Mouse (Mus musculus) MEL-GATA-1-ER (cell line): ENCODE measurements at regions not wholly inside any gene's neighbourhood (a gene's known extent, or its start where the extent isn't known, plus 50 kb on each side); places are given as distances from the start of the nearest gene placed in this dataset.

Experiments used
- DNase-seq: peaks from one replicate; pipeline ENCODE4 v3.0.0-alpha.2; 2012; ENCODE audit warnings: low read depth; ENCODE audit errors: extremely low read depth

GRCm38 (mm10) chr4:152862818-152863614 is 385.3 kb upstream of the Kcnab2 start:
- no peak for DNase-seq

GRCm38 (mm10) chr4:152859161-152859560 is 381.5 kb upstream of the Kcnab2 start:
- DNase-seq = no peak

DNA sequence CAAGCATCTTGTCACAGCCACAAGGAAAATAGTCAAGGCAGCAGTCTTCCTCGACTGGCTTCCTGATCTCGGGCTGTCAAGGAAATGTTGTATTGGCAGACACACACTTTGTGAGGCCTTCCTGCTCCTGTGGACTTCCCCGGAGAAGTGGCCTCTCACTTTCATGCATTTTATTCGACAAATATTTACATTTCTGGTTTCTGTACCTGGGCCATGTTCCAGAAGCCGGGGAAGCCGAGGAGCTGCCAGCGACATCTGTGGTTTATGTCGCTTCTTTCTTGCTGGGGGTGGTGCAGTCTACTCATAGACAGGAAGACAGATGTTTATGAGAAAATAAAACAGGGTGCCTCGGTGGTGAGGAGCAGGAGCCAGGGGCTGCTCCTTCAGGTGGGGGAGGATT is 372.5 kb upstream of the Kcnab2 start:
- DNase-seq = no peak

GRCm38 (mm10) chr4:152836080-152836479 is 358.4 kb upstream of the Kcnab2 start:
- no peak for DNase-seq

DNA sequence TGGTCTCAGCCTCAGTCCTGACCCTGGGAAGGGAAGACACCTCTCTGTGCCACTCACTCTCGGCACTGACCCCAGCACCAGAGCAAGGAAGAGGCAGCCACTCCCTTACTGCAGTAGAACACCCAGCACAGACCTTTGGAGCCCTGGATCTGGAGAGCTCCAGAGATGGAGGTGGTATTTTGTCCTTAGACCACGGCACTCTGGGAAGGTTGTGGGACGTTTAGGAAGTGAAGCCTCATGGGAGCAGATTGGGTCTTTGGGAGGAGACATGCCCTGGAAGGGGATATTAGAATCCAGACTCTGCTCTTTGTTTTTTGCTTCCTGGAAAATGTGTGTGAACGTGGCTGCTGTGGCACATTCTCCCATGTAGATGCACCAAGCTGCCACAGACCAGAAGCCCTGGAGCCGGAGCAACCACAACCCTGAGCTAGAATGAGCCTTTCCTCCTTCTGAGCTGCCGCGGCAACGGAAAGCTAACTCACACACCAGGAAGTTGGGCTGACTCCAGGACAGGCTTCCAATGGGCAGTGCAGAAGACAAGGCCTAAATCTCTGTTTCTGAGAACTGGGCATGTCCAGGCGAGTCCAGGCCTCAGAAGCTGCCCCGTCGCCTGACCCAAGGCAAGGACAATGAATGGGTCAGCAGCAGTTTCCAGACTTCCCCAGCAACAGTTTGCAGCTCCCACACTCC is 356.9 kb upstream of the Kcnab2 start:
- no peak for DNase-seq

DNA sequence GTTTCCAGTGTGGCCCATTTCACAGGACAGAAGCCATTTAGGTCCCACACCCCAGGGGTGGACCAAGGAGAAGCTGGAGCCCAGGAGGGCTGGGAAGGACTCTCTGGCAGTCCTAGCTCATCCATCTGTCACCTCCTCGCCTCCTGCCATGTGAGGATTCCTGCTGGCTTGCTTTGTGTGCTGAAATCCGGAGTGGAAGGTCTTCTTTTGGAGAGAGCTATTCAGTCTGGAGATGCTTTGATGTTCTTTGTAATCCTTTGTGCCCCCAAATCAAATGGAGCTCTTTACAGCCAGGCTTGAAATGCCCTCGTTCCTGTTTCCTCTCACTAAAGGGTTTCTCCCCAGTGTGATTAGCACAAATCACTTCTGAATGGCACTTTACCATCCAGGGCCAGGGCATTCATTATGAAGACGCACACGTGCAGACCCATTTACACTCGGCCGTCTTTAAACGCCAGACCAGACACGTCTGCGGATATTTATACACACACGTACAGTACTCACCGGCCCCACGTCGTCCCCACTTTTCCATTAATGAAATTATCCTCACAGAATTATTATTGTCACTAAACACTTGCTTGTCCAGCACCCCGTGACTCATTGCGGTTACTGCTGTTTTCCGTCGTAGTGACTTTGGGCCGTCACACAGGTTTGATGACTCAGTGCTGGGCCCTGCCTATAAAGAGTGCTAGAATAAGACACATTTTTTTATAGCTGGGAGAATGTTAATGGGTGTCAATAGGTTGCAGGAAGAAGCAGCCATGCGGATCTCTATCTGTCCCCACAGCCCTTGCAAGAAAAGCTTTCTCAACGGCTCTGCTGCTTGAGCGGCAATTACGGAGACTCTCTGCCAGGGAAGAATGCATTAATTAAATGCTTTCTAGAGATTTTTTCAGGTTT is 356.0 kb upstream of the Kcnab2 start:
- no peak for DNase-seq

GRCm38 (mm10) chr4:152832757-152833363 is 355.2 kb upstream of the Kcnab2 start:
- no peak for DNase-seq

DNA sequence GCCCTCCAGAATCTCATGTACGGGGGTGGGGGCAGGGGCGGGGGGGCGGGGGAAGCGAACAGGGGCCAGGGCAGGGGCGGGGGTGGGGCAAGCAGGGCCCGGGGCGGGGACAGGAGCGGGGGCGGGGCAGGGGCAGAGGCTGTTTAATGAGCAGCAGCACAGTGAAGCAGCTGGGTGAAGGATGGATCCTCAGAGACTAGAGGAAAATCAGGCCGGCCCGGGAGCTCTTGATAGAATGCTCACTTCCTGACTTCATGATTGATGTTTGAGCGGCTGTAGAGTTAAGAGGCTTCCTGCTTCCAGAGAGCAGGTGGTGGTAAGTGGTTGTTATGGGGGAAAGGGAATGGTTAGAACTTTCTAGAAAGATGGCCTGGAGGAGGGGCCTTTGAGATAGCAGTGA is 347.5 kb upstream of the Kcnab2 start:
- DNase-seq = no peak

- DNase-seq = no peak
Observed at GRCm38 (mm10) chr4:152816139-152816757, 338.6 kb upstream of the Kcnab2 start.

DNA sequence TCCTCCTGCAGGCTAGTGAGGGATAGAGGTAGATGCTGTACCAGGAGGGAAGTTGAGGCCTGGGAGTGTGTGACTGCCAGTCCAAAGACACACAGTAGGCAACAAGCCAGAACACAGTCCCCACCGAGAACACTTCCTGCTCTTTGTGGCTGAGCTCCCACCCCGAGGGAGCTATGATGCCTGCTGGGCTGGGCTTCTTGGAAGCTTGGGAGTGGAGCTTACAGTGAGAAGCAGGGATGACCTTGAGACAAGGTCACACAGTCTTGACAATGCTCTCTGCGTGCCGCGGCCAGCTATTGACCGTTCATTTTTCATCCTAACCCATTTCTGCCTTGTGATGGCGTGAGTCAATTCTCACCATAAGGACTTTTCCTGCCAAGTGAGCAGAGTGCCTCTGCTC is 328.9 kb upstream of the Kcnab2 start:
- DNase-seq = no peak

DNA sequence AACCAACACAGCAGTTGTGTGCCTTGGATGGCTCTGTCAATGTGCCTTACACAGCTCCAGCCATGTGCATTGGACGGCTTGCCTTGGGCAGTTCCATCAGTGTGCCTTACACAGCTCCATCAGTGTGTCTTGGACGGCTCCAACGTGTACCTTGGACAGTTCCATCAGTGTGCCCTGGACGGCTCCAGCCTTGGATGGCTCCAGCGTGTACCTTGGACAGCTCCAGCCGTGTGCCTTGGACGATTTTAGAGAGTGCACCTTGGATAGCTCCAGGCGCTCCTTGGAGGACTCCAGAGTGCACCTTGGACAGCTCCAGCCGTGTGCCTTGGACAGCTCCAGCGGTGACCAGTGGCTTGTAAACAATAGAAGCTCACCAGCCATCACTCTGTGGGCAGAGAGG is 321.7 kb upstream of the Kcnab2 start:
- no peak for DNase-seq

DNA sequence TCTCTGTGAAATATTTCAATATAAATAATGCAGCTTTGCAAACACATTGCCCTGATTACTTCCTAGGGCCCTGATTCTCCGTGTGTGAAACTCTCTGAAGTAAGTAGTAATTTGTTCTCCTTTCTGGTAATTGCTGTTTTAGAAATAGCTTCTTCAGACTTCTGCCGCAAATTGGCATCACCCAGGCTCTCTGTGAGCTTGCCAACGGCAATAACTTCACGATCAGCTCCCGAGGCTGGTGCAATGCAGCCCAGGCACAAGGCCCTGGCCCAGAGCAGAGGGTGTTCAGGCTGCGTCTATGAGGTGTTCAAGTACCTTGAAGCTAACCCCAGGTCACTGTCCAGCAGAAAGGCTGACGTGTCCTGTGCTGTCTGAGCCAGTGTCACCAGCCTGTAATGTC is 310.8 kb upstream of the Kcnab2 start:
- DNase-seq = no peak

GRCm38 (mm10) chr4:152784972-152785371 is 307.3 kb upstream of the Kcnab2 start:
- DNase-seq = no peak

DNA sequence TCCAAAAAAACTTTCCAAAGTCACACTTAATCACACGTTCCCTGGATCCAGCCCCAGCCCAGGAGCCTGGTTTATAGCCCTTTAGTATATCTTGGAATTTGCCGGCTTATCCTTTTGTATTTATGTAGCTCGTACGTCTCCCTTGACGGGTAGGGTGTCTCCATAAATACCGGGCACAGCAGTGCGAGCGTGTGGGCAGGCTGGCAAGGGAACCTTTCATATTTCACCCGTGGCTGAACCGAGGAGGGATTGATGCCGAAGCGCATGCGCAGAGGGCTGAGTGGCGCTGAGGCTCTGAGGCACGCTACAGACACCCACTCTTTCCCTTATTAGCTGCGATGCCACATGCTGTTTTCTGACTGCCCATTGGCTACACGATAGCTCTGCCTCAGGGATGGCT is 301.9 kb upstream of the Kcnab2 start:
- no peak for DNase-seq

GRCm38 (mm10) chr4:152775801-152776200 is 298.1 kb upstream of the Kcnab2 start:
- DNase-seq = no peak

- DNase-seq = no peak
Observed at GRCm38 (mm10) chr4:152771386-152771785, 293.7 kb upstream of the Kcnab2 start.

- DNase-seq = no peak
Observed at GRCm38 (mm10) chr4:152767372-152767771, 289.7 kb upstream of the Kcnab2 start.

GRCm38 (mm10) chr4:152763116-152763515 is 285.4 kb upstream of the Kcnab2 start:
- DNase-seq = no peak

GRCm38 (mm10) chr4:152762576-152762975 is 284.9 kb upstream of the Kcnab2 start:
- DNase-seq = no peak

GRCm38 (mm10) chr4:152757191-152757590 is 279.5 kb upstream of the Kcnab2 start:
- DNase-seq = no peak

GRCm38 (mm10) chr4:152756535-152756934 is 278.9 kb upstream of the Kcnab2 start:
- DNase-seq = no peak
